Comparison of ENCODE assay signal across 23 mouse cellular contexts in the genomic region with DNA sequence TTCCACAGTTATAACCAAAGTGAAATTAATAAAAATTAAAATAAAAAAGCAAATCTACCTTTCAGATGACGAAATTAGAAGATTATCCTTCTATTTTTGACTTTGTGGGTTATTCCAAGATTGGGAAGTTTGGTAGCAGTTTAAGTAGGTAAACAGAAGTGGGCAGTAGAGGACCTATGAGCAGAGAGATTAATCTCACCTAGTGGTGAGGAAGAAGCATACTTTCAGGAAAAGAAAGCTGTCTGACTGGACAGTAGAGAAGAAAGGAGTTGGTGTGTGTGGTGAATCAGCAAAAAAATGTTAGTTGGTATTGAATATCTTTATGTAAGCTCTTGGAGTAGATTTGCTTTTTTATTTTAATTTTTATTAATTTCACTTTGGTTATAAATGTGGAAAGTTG.
DNase-seq lines count a peak whose midpoint lies in the region; ATAC-seq and TF ChIP-seq lines count a peak whose summit lies in the region.
"Had no signal": no experiment of that assay in that cellular context is flagged by ENCODE, and none has a peak within 500 bp of the region (broad histone marks: within the 10 kb centered on the region; RNA-seq: fewer than 3 reads in every experiment).

No protein-coding gene starts in this region.

- H3K27ac ChIP-seq in layer of hippocampus, adult 2 months = no peak overlapping the region
- H3K27ac ChIP-seq: embryonic facial prominence, embryonic 10.5 days; forebrain, embryonic 12.5 days; hindbrain, embryonic 10.5 days; limb, embryonic 13.5 days; neural tube, embryonic 13.5 days had no signal

- no peak for DNase-seq in layer of hippocampus, adult 2 months (ENCODE audit: low spot score in 2 of 2)
- no peak for DNase-seq in layer of hippocampus, postnatal 25 days (ENCODE audit: extremely low spot score in 1 of 2, low spot score in 1 of 2)
- DNase-seq in 3T3-L1 (ENCODE audit: low read depth, low spot score) (peak; percentile 37), 416B (ENCODE audit: low read depth) (peak; percentile 53), Patski (ENCODE audit: low read depth, low spot score) (no peak)
- no peak for DNase-seq in adrenal gland, postnatal 36 days
- no peak for DNase-seq in spleen, adult 18-20 months
- DNase-seq in thymus, adult 18-20 months = no peak
- DNase-seq: cerebellum, adult 2 months; gastrocnemius, postnatal 10 days; heart, adult 18-20 months; kidney, adult 8-10 months; kidney, postnatal 36 days; layer of hippocampus, adult 9-11 months; lung, postnatal 4 days; right cerebral cortex, postnatal 14 days; thymus, adult 2 months had no signal

- in situ Hi-C loops in Patski (cut with MboI; ENCODE audit: low pct_unique_long_range_greater_than_20kb) = no loop called here

- H3K4me3 ChIP-seq in layer of hippocampus, adult 2 months = no peak overlapping the region
- H3K4me3 ChIP-seq: embryonic facial prominence, embryonic 10.5 days; forebrain, embryonic 12.5 days; hindbrain, embryonic 10.5 days; limb, embryonic 13.5 days; neural tube, embryonic 13.5 days had no signal

- no peaks in the 10 kb centered on the region for H3K27me3 ChIP-seq in Patski
- H3K27me3 ChIP-seq: forebrain, embryonic 12.5 days; limb, embryonic 13.5 days; neural tube, embryonic 13.5 days had no signal

- no peak for ATAC-seq in Patski
- ATAC-seq: CD4-positive, CD25-positive, alpha-beta regulatory T cell, adult 4 months had no signal

- peak; percentile 53 for TF ChIP-seq CTCF in layer of hippocampus, adult 2 months (conservative IDR thresholded peaks at IDR 0.05)
- peak; percentile 31 for TF ChIP-seq CTCF in Patski (IDR thresholded peaks at IDR 0.05)

- CTCF ChIA-PET in Patski (lab: Charles Lee) = interaction anchor here (1.8 kb wide), 1 partner anchor 40 kb away, joined by 4 read pairs; no protein-coding TSS in a partner anchor

- POLR2A ChIA-PET in Patski (lab: Charles Lee) = no interaction called here

Comparison
In these comparisons a context has a peak if more than half of its experiments do, and no peak if none do; other contexts are left out.
1. DNase-seq: peak in 3T3-L1 (single experiment) and 416B (single experiment); none in layer of hippocampus, adult 2 months (0 of 2), layer of hippocampus, postnatal 25 days (0 of 2), Patski (single experiment), adrenal gland, postnatal 36 days (0 of 2), spleen, adult 18-20 months (0 of 2) and thymus, adult 18-20 months (0 of 2).